Mouse (Mus musculus) layer of hippocampus, adult 9-11 months (tissue): ENCODE results near the gene Auh.
A peak's percentile ranks its signal among the peaks of the same experiment; 100 is the strongest.

Experiments
- DNase-seq: peaks from one replicate; pipeline ENCODE4 v3.0.0; 2022

The Auh gene

GRCm38 (mm10) chr13:52929209-52930171 is at the start of gene Auh:
Gene Auh (minus strand): TSS chr13:52929681.
- peak; percentile 84 for DNase-seq

GRCm38 (mm10) chr13:52978321-52978981 is 49.0 kb upstream of the Auh start:
- DNase-seq: no peak

- DNase-seq: no peak
These were observed 48.3 kb upstream of the Auh start for GRCm38 (mm10) chr13:52977757-52978156.

- DNase-seq: no peak
These were observed 47.7 kb upstream of the Auh start for GRCm38 (mm10) chr13:52977221-52977609.

GRCm38 (mm10) chr13:52976510-52977220 is 47.2 kb upstream of the Auh start:
- DNase-seq: no peak

GRCm38 (mm10) chr13:52976130-52976509 is 46.6 kb upstream of the Auh start:
- DNase-seq: no peak

GRCm38 (mm10) chr13:52974676-52975075 is 45.2 kb upstream of the Auh start:
- no peak for DNase-seq

- no peak for DNase-seq
These were observed 43.9 kb upstream of the Auh start for GRCm38 (mm10) chr13:52973427-52973826.

- no peak for DNase-seq
These were observed 43.1 kb upstream of the Auh start for GRCm38 (mm10) chr13:52972626-52973025.

- no peak for DNase-seq
These were observed 41.4 kb upstream of the Auh start for GRCm38 (mm10) chr13:52970876-52971275.

GRCm38 (mm10) chr13:52962922-52963321 is 33.4 kb upstream of the Auh start:
- no peak for DNase-seq

- DNase-seq: no peak
These were observed 32.9 kb upstream of the Auh start for GRCm38 (mm10) chr13:52962361-52962760.

GRCm38 (mm10) chr13:52953779-52954553 is 24.5 kb upstream of the Auh start:
- DNase-seq: no peak

- no peak for DNase-seq
These were observed 19.7 kb upstream of the Auh start for GRCm38 (mm10) chr13:52949211-52949610.

GRCm38 (mm10) chr13:52947545-52947944 is 18.1 kb upstream of the Auh start:
- no peak for DNase-seq

GRCm38 (mm10) chr13:52945769-52946168 is 16.3 kb upstream of the Auh start:
- DNase-seq: no peak

- no peak for DNase-seq
These were observed 14.6 kb upstream of the Auh start for GRCm38 (mm10) chr13:52944116-52944515.

- peak; percentile 20 for DNase-seq
These were observed 13.5 kb upstream of the Auh start for GRCm38 (mm10) chr13:52942876-52943388.

- DNase-seq: no peak
These were observed 11.5 kb upstream of the Auh start for GRCm38 (mm10) chr13:52940956-52941355.

GRCm38 (mm10) chr13:52930582-52930981 is 1.1 kb upstream of the Auh start:
- DNase-seq: no peak

GRCm38 (mm10) chr13:52928392-52928791 is 1.1 kb downstream of the Auh start:
- peak; percentile 28 for DNase-seq

GRCm38 (mm10) chr13:52924457-52924856 is 5.0 kb downstream of the Auh start:
- DNase-seq: no peak
